Mouse (Mus musculus): Measurements from ENCODE around the gene St3gal6.

The St3gal6 gene

DNA sequence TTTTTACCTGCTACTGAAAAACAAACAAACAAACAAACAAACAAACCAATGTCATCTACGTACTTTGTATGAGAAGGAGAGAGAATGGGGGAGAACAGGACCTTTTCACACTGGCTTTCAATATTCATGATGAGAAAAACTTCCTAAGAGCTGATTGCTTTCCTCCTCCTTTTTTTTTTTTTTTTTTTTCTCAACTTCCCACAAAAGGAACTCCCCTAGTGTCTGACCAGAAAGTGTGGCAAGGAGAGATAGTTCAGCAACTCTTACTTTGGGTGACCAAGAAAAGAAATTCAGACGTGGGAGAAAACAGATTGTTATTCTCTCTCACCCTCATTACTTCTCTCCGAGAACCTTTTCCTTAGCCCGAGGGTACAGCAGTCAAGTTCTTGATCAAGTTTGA is 2.9 kb downstream of the St3gal6 start:
- DNase-seq (ENCODE audit: low spot score) = no peak

GRCm38 (mm10) chr16:58520457-58520856 is 3.6 kb downstream of the St3gal6 start:
- no peak for DNase-seq (ENCODE audit: low spot score)

GRCm38 (mm10) chr16:58519650-58520073 is 4.4 kb downstream of the St3gal6 start:
- DNase-seq (ENCODE audit: low spot score) = no peak

- DNase-seq (ENCODE audit: low spot score) = no peak
Observed at GRCm38 (mm10) chr16:58516960-58517798, 6.9 kb downstream of the St3gal6 start.

DNA sequence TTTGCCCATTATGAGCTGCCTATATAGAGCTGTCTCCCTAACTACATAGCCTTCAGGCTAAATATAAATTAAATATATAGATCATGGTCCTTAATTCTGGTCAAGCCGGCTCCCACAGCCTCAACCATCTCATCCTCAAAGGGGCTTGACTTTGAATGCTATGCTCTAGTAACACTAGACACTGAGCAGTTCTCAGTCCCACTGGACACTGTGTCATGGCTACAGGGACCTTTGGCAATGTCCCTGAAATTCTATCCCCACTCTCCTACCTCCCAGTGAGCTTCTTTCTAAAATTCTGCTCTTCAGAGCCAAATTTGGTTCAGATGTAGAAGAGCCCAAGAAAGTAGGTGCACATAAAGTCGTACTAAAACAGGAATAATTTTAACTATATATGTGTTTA is 7.9 kb downstream of the St3gal6 start:
- DNase-seq (ENCODE audit: low spot score) = no peak

DNA sequence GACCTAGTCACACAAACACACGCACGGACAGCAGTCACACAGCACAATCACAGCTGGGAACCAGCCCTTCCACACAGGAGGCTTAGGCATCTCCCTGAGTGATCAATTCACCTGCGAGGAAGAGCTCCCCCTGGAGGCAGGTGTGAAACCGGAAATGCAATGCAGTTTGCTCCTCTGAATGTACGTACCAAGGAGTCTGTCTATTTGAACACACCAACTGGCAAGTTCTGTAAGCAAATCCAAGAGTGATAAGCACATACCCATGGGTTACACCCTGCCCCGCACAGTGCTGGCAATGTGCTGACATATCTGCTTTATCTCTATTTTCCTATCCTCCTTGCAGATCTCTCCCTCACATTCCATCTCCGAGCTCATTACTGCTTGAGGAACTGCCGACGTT is 9.5 kb downstream of the St3gal6 start:
- DNase-seq (ENCODE audit: low spot score) = no peak

DNA sequence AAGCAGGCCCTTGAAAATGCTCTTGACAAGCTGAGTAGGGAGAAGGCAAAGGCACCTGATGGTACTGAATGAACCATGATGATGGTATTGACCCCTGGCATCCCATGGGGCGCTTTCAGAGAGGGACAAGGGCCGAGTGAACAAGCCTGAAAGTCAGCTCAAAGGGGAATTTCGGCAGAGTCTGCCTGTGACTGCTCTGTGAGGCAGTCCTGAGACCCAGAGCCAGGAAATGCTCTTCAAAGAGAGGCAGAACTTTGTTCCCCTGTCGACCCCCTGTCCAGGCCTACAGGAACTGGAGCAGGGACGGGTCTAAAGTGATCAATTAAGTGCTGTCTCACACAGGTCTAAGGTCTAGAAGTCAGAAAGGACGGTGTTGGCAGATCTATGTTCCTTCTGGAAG is 10.3 kb downstream of the St3gal6 start:
- no peak for DNase-seq (ENCODE audit: low spot score)

GRCm38 (mm10) chr16:58512887-58513286 is 11.2 kb downstream of the St3gal6 start:
- no peak for DNase-seq (ENCODE audit: low spot score)

- DNase-seq (ENCODE audit: low spot score) = no peak
Observed at GRCm38 (mm10) chr16:58512181-58512761, 11.8 kb downstream of the St3gal6 start.

GRCm38 (mm10) chr16:58504945-58505344 is 19.1 kb downstream of the St3gal6 start:
- no peak for DNase-seq (ENCODE audit: low spot score)

- no peak for DNase-seq (ENCODE audit: low spot score)
Observed at GRCm38 (mm10) chr16:58502566-58502965, 21.5 kb downstream of the St3gal6 start.

- no peak for DNase-seq (ENCODE audit: low spot score)
Observed at GRCm38 (mm10) chr16:58501760-58502301, 22.2 kb downstream of the St3gal6 start.

DNA sequence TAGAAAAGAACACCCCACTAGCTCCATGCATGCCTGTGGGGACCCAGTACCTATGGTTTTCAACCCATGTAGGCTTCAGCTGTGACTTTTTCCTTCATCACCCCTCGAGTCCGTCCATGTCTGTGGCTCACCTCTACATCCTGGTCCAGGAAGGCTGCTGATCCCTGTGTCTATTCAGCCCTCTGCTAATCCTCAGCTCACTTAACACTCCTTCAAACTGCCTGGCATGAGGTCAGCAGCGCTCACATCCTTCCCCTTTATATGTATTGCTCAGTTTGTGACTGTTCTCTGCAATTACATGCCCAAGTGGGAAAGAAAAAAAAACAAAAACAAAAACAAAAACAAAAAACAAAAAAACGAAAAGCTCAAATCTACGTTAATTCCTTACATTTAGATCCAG is 24.4 kb downstream of the St3gal6 start:
- no peak for DNase-seq (ENCODE audit: low spot score)

GRCm38 (mm10) chr16:58499172-58499584 is 24.9 kb downstream of the St3gal6 start:
- no peak for DNase-seq (ENCODE audit: low spot score)

DNA sequence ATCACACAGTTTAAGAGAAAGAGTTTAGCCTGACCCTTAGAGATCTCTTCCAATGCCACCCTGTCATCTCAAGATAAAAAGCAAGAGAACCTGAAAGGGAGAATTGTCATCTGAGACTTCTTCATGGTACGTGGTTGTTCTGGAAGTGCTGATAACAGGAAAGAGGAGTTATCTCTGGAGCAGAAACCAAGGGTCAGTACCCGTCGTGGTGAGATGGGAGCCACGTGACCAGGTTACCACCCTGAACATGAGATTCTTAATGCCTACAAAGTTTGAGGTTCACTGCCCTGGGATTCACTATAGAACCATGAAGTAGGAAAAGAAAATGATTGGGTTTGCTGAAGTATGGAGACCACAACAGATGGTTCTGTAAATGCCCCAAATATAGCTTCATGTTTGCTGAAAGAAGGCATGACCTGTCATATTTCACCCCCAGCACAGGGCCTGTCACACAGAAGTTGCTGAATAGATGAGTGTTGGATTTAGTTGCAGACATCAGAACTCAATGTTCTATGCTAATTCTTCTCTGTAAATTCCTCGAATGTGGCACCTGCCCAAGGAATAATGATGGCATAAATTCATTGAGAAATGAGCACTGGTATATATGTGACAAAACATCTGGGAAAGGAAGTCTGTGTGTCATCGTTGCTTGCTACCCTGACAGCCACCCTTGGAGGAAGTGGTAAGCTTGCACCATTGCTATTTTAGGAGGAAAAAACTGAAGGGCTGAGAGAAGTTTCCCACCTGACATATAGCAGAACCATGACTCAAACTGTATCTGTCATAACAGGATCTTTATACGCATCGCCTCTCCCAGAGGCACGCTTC is 25.9 kb downstream of the St3gal6 start:
- no peak for DNase-seq (ENCODE audit: low spot score)

GRCm38 (mm10) chr16:58496791-58497190 is 27.3 kb downstream of the St3gal6 start:
- DNase-seq (ENCODE audit: low spot score) = no peak

DNA sequence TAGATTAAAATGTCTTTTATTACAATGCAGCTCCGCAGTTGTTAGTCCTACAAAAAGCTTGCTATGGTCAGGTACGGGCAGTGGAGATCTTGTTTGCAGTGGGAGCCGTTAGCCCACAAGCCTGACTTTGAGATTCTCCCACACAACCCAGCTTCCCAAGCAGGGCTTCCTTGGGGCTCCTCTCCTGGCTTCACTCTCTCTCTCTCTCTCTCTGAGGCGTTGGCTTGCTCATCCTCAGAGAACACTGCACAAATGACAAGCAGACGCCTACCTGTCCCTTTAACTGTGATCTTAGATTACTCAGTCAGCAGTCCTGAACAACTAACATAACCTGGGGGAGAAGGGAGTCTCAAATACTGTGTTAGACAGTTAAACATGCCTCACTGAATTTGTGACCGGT is 36.2 kb downstream of the St3gal6 start:
- no peak for DNase-seq (ENCODE audit: low spot score)

DNA sequence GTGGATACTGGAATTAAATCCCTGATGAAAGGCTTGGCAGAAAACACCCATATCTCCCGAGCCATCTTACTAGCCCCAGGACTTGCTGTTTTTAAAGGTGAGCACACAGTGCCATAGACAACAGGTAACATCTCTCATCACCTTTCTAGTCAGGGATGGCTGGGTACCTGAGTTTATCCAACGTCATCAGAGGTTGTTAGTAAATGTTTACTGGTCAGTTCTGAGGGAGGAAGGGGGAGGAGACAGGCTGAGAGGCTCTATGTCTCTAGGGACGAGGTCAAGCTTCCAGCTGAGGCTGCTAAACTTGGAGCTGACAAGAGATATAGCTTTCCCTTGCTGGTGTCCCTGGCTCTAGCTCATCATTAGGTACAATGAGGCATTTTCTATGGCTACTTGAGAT is 41.7 kb downstream of the St3gal6 start:
- DNase-seq (ENCODE audit: low spot score) = no peak

GRCm38 (mm10) chr16:58481906-58482270 is 42.2 kb downstream of the St3gal6 start:
- no peak for DNase-seq (ENCODE audit: low spot score)

- no peak for DNase-seq (ENCODE audit: low spot score)
Observed at GRCm38 (mm10) chr16:58481219-58481905, 42.7 kb downstream of the St3gal6 start.

GRCm38 (mm10) chr16:58479898-58480448 is 44.1 kb downstream of the St3gal6 start:
- DNase-seq (ENCODE audit: low spot score) = no peak

- DNase-seq (ENCODE audit: low spot score) = no peak
Observed at GRCm38 (mm10) chr16:58476363-58476762, 47.7 kb downstream of the St3gal6 start.
